Mouse (Mus musculus) monocyte, adult 59 days (primary cell): ENCODE data around the gene Arl6ip5. TPM values are rescaled to one million over a fixed set of nuclear protein-coding genes. Genes with fewer than 3 reads are reported as not detected.

Experiments used
- total RNA-seq, 2 experiments: library from RNA; stranded (reverse); gene quantifications; one replicate each; pipeline ENCODE4 v1.2.4; 2023

Arl6ip5 gene
- 100 to 1,000 TPM; 178 to 191 TPM for total RNA-seq

DNA sequence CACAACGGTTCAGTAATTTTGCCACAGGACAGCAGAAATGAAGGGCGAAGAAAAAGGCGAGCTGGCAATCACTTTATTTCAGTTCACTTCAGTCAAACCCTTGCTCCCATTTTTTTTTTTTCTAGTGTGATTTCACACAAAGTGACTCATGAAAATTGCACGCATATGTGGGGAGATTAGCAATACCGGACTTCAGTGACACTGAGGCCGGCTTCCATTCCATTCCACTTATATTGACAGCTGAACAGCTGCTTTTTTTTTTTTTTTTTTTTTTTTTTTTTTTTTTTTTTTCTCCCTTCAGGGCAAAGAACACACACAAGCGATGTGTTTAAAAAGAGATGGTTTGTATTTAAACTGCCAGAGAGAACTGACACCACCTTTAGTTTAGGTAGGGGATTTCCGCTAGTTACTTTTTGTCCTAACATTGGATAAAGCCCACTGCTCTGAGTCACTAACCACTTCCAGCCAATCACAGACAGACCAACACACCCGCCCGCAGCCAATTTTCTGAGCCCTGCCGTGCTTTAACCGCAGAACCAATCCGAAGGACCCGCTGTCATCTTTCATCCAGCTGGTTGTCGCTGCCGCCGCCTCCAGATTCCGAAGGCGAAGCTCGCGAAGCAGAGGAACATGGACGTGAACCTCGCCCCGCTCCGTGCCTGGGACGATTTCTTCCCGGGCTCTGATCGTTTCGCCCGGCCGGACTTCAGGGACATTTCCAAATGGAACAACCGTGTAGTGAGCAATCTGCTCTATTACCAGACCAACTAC is at the start of gene Arl6ip5:
Arl6ip5 (plus strand) TSS at position 499 of the 771 bp plus-strand sequence.

DNA sequence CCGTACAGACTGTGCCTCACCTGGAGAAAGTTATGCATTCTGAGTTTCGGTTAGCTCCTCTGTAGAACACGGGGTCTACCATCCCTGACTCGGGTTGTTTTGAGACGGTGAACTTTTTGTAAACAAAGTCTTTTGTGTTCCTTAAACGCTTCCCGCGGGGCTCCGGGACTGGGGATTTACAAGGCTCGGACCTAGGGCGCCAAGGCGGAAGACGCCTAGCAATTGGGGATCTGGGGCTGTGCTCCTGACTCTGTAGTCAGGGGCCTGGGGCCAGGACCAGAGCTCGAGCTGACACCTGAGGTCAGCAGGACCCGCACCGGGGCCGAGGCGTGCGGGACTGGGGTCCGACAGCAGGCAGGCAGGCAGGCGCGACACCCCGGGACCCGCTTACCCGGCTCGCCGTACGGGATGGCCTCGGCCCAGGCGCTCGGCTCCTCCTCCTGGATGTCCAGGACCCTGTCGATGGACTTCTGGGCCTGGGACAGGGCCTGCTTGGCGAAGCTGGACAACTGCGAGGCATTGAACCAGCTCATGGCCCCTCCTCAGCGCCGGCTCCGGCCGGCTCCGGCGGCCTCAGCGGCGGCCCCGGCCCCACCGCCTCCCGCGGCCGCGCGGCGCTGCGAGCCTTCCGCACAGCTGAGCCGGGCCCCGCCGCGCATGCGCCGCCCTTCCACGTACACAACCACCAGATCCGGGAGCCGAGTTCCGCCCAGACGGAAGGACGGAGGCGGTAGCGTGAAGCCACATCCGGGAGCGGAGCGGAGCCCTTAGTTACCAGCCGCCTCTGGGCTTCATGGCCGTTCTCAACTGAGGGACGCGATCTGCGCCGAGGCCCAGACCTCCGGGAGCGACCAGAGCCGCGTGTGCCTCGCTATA is 31.8 kb upstream of the Arl6ip5 start, which contains the start of gene Tmf1:
Tmf1 (minus strand) TSS at position 632 of the 876 bp plus-strand sequence.

DNA sequence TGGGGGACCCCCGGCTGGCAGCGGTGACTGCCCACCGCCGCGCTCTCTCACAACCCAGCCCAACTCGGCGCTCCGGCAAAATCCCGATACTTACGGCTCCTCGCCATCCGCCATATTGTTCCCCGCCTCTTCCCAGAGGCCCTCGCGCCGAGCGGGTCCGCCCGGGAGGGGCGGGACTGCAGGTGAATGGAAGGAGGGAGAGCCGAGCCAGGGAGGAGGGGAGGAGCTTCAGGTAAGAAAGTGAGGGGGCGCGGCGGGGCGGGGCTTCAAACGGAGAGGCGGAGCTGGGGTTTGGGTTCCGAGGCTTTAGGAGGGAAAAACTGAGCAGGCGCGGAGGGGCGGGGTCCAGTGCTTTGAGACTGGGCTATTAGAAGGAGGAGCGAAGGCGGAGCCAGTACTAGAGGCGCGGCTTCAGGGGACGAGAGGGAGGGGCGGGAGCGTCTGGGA is 5.0 kb upstream of the Arl6ip5 start, which contains the start of gene Uba3:
Uba3 (minus strand) TSS at position 209 of the 447 bp plus-strand sequence.

DNA sequence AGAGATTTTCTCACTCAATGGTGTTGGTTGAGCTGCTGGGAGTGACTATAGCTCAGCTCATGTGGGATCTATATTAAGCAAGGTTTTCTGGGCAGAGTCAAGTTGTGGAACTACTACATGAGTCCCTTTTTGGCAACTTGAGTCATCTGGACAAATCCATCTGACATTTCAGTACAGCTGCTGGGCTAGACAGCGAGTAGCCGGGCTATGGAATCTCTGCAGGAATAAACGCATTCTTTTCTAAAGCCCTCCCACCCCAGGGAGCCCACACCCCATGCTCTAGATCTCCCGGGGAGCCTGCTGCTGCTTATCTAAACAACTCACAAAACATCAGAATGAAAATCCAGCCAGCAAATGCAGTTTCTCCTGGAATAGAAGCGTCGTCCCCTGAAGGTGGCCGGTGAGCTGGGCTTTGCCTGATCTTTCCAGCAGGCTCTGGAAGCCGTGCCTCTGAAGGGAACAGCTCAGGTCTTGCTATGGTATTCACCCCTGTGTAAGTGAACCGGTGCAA is 42.3 kb downstream of the Arl6ip5 start, which contains the start of gene Lmod3:
Lmod3 (minus strand) TSS at position 49 of the 511 bp plus-strand sequence.

Other genes with a start within 250 kb of the Arl6ip5 start
- not detected for gene Fam19a4, start 150.3 kb upstream of the Arl6ip5 start, total RNA-seq
- gene Eogt, start 61.5 kb upstream of the Arl6ip5 start, total RNA-seq: 10 to 100 TPM; 11.9 to 14.2 TPM
- 10 to 100 TPM; 55.0 to 58.1 TPM for gene Tmf1, start 31.6 kb upstream of the Arl6ip5 start, total RNA-seq
- gene Uba3, start 5.0 kb upstream of the Arl6ip5 start, total RNA-seq: 10 to 100 TPM; 31.5 to 32.9 TPM
- gene Lmod3, start 42.1 kb downstream of the Arl6ip5 start, total RNA-seq: not detected